Mouse (Mus musculus) stomach, embryonic 15.5 days (tissue): ENCODE measurements around the gene Zscan2. TPM values are rescaled to one million over a fixed set of nuclear protein-coding genes. Genes with fewer than 3 reads are reported as not detected.
"Not testable (repeated sequence)": the region's sequence is repeated elsewhere in the genome, so short reads cannot be mapped to it uniquely, and the experiment has no call there.

Experiments
- ATAC-seq: fragments of 200-750 bp; cut with Nextera tagmentation; 2 replicates; pipeline ENCODE4 v1.8.0; 2017; ENCODE audit warnings: low read depth, moderate number of reproducible peaks, moderate TSS enrichment; ENCODE audit not compliant: insufficient read depth, low FRiP score
- H3K27ac ChIP-seq: fragments of 300-500 bp; sonication (generic); 2 replicates; pipeline ENCODE4 v1.5.1; 2015; ENCODE audit warnings: mild to moderate bottlenecking, inconsistent platforms
- H3K27me3 ChIP-seq: fragments of 300-500 bp; sonication (generic); replicated peaks from 2 replicates; pipeline ENCODE4 v1.6.1; 2015; ENCODE audit warnings: inconsistent platforms
- H3K36me3 ChIP-seq: fragments of 300-500 bp; sonication (generic); 2 replicates; pipeline ENCODE4 v1.6.1; 2015; ENCODE audit warnings: inconsistent platforms
- H3K4me1 ChIP-seq: fragments of 300-500 bp; sonication (generic); 2 replicates; pipeline ENCODE4 v1.6.1; 2015; ENCODE audit warnings: inconsistent platforms
- H3K4me2 ChIP-seq: fragments of 300-500 bp; sonication (generic); 2 replicates; pipeline ENCODE4 v1.6.1; 2015; ENCODE audit warnings: mild to moderate bottlenecking, inconsistent platforms
- H3K4me3 ChIP-seq: fragments of 300-500 bp; sonication (generic); replicated peaks from 2 replicates; pipeline ENCODE4 v1.5.1; 2015; ENCODE audit warnings: inconsistent platforms
- H3K9ac ChIP-seq: fragments of 300-500 bp; sonication (generic); 2 replicates; pipeline ENCODE4 v1.6.1; 2015; ENCODE audit warnings: inconsistent platforms
- H3K9me3 ChIP-seq: fragments of 300-500 bp; sonication (generic); 2 replicates; pipeline ENCODE4 v1.6.1; 2016; ENCODE audit warnings: inconsistent platforms
- WGBS: fragments of 180-500 bp; shearing (Covaris S2); methylation state at CpG from one replicate; pipeline ENCODE4 v1.1.7; 2015; 5-methylcytosine and 5-hydroxymethylcytosine counted together
- polyA plus RNA-seq: library from polyadenylated mRNA; unstranded; fragments of >200 nt; fragmentation: Nextera tagmentation; extraction: Ambion mirVana; gene quantifications from 2 replicates; pipeline ENCODE4 v1.2.1, GENCODE M21; 2015

Zscan2 gene
- 1.6 and 2.1 TPM in 2 replicates for polyA plus RNA-seq

DNA sequence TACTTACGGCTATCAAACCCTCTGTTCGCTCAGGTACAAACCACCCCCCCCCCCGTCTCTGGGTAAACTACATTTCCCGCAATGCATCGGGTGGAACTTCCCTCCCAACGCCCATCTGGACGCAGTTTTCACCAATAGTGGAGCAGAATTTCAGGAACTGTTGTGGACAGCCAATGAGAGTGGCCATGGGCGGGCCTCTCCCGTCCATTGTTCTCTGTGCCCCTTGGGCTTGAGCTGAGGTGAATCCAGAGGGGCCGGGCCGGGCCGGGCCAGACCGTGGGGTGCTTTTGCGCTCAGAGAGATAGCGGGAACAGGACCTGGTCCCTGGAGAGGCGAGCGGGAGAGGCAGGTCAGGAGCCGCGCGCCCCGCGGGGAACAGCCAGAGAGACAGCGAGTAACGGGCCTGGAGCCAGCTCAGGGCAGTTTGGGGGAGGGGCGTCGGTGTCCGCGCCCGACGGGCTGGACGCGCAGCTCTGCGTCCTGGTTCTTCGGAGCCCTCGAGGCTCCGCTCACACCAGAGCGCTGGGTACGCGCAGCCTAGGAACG, at the start of gene Zscan2:
TSS of gene Zscan2 (plus strand) at position 192 of the 546 bp plus-strand sequence.
- ATAC-seq = peak; percentile 98
- H3K36me3 ChIP-seq = 0 out of 2 replicates have a peak, but pooled peaks cover 2% of the 10 kb centered on the region
- peak within 1 kb of the TSS; percentile 99 for H3K4me3 ChIP-seq
- peak within 1 kb of the TSS; percentile 83 for H3K4me2 ChIP-seq
- H3K27me3 ChIP-seq = no peaks in the 10 kb centered on the region
- H3K9me3 ChIP-seq = no peaks in the 10 kb centered on the region
- 0% methylated on average over 40 of the region's 40 CpGs for WGBS
- H3K4me1 ChIP-seq = peaks cover 26% of the 10 kb centered on the region; the same call in 1 of the 2 replicates
- H3K9ac ChIP-seq = peak within 1 kb of the TSS; percentile 78
- peak within 1 kb of the TSS; percentile 83 for H3K27ac ChIP-seq

DNA sequence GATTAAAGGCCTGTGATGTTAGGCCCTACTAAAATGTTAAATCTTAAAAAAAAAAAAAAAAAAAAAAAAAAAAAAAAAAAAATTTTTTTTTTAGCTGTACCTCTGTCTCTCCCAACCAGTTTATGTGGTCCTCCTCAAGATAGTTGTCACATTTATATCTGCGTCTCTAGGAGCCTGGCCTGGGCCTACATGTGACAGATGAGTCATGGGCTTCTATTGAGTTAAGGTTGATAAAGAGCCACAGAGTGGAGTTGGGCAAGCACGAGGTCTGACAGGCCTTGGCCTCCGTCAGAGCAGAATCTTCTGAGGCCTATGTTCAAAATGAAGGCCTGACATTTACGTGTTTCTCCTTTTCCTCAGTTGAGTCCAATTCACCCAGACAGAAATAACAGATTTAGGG, 47.3 kb upstream of the Zscan2 start:
- ATAC-seq = no peak
- H3K27ac ChIP-seq = no peak overlapping the region
- no peak overlapping the region for H3K4me3 ChIP-seq
- H3K27me3 ChIP-seq = no peaks in the 10 kb centered on the region
- H3K4me1 ChIP-seq = no peaks in the 10 kb centered on the region
- WGBS = 83% methylated on average over 4 of the region's 4 CpGs
- H3K9ac ChIP-seq = no peak overlapping the region
- H3K9me3 ChIP-seq = no peaks in the 10 kb centered on the region
- no peaks in the 10 kb centered on the region for H3K36me3 ChIP-seq
- H3K4me2 ChIP-seq = no peak overlapping the region

DNA sequence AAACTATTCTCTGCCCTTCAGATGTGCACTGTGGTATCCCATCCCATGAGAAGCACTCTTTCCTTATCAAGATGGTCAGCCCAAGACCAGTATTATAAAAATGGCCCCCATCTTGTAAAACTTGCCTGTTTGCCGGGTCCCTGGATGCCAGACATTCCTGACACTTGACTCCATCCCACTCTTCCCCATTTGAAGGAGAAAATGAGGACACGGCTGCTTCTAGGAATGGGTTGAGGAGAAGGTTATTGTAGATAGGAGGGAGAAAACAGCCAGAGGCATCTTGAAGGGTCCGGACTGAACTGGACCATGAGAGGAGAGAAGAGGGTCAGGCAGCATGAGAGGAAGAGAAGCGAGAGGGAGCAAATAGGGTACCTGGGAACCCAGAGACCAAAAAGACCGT, 44.1 kb upstream of the Zscan2 start:
- ATAC-seq = no peak
- H3K27me3 ChIP-seq = no peaks in the 10 kb centered on the region
- 49% methylated on average over 5 of the region's 5 CpGs for WGBS
- no peak overlapping the region for H3K4me3 ChIP-seq
- H3K9me3 ChIP-seq = no peaks in the 10 kb centered on the region
- no peaks in the 10 kb centered on the region for H3K36me3 ChIP-seq
- H3K4me2 ChIP-seq = no peak overlapping the region
- H3K27ac ChIP-seq = no peak overlapping the region
- H3K9ac ChIP-seq = no peak overlapping the region
- no peaks in the 10 kb centered on the region for H3K4me1 ChIP-seq

DNA sequence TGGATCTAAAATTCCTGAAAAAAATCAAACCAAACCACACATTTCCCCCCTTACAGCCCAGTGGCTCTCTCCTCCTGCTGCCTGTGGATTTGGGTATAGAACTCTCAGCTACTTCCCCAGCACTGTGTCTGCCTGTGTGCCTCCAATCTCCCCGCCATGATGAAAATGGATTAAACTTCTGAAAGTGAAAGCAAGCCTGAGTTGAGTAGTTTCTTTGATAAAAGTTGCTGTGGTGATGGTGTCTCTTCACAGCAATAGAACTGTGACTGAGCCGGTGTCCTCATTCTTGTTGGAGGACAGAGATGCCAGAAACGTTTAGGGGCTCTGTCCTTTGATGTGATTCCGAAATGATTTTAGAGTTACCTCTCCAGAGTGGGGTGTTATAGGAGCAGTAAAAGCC, 39.9 kb upstream of the Zscan2 start:
- 74% methylated on average over 4 of the region's 4 CpGs for WGBS
- H3K4me3 ChIP-seq = no peak overlapping the region
- ATAC-seq = no peak

DNA sequence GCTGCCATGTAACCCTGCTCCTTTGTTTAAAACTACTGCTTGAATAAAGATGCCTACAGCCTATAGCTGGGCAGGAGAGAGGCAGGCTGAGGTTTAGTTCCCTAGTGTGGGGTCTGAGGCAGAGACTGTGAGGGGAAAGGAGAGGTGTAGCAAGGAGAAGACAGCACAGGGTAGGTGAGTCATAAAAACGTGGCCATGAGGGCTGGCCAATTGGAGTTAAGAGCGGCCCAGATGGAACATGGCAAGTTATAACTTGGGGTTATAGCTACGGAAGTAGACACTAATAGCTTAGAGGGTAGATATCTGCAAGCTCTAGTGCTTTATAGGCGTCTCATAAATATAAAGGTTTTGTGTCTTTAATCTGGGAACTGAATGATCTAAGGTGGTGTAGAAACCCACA, 37.5 kb upstream of the Zscan2 start:
- Histone ChIP-seq H3K9me3 (no peaks in the 10 kb centered on the region), H3K4me2 (no peak overlapping the region), H3K4me1 (peaks cover 9% of the 10 kb centered on the region), H3K36me3 (no peaks in the 10 kb centered on the region), H3K9ac (no peak overlapping the region), H3K27me3 (no peaks in the 10 kb centered on the region), H3K27ac (no peak overlapping the region), H3K4me3 (no peak overlapping the region)
- 78% methylated on average over 4 of the region's 4 CpGs for WGBS
- no peak for ATAC-seq

More for the DNA sequence above, 39.9 kb upstream of the Zscan2 start:
- Histone ChIP-seq H3K4me2 (no peak overlapping the region), H3K27ac (no peak overlapping the region), H3K9me3 (no peaks in the 10 kb centered on the region), H3K9ac (no peak overlapping the region), H3K27me3 (no peaks in the 10 kb centered on the region), H3K4me1 (peaks cover 9% of the 10 kb centered on the region), H3K36me3 (no peaks in the 10 kb centered on the region)

DNA sequence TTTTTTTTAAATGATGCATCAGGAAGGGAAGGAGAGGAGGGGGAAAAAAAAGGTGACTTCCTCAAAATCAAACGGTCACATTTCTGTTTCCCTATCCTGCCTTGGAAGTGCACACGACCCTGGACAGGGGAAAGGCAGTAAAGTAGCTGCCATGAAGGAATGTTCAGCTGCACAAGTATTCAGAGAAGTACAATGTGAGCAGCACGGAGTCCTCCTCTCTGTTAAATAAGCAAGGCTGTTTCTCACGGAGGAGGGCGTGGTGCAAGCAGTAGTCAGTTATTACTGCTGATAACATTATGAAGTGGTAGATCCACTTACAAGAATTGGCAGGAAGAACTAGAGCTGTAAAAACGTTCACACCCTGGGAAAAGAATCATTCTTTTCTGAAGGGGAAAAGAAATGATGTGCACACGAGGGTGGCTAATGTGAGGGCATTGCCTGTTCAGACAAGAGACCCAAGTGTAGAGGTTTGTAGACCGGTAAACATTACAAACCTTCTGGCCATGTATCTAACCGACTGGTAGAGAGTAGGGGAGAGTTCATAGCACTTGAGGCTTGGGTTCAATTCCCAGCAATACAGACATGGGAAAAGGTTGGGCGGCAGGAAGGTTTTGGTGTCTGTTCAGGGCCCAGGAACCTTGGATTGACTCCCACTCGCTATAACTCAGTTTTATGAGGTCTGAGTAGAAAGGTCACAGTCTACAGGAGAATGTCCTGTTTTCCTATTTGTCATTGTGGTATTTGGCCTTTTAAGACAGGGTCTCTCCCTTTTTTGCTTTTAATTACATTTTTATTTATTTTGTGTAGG, 36.6 kb upstream of the Zscan2 start:
- Histone ChIP-seq H3K9ac (no peak overlapping the region), H3K27ac (peak overlapping the region; percentile 71), H3K4me1 (peaks cover 9% of the 10 kb centered on the region), H3K27me3 (no peaks in the 10 kb centered on the region), H3K4me2 (no peak overlapping the region), H3K36me3 (no peaks in the 10 kb centered on the region), H3K9me3 (no peaks in the 10 kb centered on the region), H3K4me3 (no peak overlapping the region)
- whole genome bisulfite sequencing = 48% methylated on average over 11 of the region's 11 CpGs
- peak; percentile 76; the same call in 1 of the 2 replicates for ATAC-seq

DNA sequence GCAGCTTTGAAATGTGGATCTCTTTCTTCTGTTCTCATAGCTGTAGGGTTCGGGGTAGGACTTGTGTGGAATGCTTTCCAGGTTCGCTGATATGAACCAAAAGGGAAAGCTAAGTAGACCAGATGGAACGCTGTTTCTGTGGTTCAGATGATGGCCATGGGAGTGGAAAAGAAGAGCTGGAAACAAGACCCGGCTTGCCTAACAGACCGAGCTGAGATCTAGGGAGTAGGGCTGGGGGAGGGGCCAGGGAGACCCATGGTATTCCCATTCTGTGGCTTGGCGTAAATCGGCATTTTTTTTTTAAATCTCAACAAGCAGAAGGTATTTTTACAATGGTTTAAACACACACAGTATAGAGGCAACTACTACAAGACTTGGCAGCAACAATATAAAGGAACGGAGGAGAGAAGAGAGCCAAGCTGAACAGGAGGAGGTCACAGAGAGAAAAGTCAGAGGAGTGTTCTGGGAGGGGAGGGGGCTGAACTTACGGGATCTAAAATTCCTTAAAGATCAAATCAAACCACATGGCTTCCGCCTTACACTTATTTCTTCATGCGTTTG, 34.8 kb upstream of the Zscan2 start, which contains the start of gene Iqgap1:
TSS of gene Iqgap1 (minus strand) at position 132 of the 561 bp plus-strand sequence.
- Histone ChIP-seq H3K9ac (no peak within 1 kb of the TSS), H3K27me3 (no peaks in the 10 kb centered on the region), H3K27ac (no peak within 1 kb of the TSS), H3K9me3 (no peaks in the 10 kb centered on the region), H3K4me2 (no peak within 1 kb of the TSS), H3K36me3 (no peaks in the 10 kb centered on the region), H3K4me1 (peaks cover 9% of the 10 kb centered on the region), H3K4me3 (no peak within 1 kb of the TSS)
- no peak for ATAC-seq
- WGBS = 64% methylated on average over 11 of the region's 11 CpGs

DNA sequence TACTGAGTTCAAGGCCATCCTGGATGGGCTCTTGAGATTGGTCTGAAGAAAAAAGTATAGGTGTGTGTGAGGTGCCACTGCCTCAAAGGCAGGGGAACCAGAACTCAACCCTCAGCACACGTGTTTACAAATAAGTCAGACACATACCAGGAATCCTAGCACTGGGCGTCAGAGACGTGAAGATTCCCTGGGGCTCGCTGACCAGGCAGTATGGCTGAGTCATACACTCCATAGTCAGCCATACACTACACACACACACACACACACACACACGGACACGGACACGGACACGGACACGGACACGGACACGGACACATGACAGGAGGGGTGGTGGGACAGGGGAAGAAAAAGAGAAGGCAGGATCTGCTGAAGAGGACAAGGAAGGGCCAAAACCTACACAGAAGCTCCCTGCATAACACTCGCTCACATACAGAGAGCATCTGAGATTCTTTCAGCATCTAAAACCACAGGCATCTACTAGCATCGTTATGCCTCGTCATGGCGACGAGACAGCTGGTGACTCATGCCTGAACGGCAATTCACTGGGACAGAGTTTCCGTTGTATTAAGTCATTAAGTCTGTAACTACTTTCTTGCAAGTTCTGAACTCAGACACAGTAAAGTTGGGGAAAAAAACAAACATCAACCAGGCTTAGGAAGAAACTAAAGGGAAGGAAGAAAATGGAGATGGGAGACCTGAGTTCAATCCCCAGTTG, 32.4 kb upstream of the Zscan2 start:
- WGBS = 68% methylated on average over 18 of the region's 18 CpGs
- Histone ChIP-seq H3K4me3 (no peak overlapping the region), H3K4me2 (no peak overlapping the region), H3K9me3 (no peaks in the 10 kb centered on the region), H3K27me3 (no peaks in the 10 kb centered on the region), H3K4me1 (peaks cover 9% of the 10 kb centered on the region), H3K27ac (no peak overlapping the region), H3K36me3 (no peaks in the 10 kb centered on the region), H3K9ac (no peak overlapping the region)
- ATAC-seq = no peak

DNA sequence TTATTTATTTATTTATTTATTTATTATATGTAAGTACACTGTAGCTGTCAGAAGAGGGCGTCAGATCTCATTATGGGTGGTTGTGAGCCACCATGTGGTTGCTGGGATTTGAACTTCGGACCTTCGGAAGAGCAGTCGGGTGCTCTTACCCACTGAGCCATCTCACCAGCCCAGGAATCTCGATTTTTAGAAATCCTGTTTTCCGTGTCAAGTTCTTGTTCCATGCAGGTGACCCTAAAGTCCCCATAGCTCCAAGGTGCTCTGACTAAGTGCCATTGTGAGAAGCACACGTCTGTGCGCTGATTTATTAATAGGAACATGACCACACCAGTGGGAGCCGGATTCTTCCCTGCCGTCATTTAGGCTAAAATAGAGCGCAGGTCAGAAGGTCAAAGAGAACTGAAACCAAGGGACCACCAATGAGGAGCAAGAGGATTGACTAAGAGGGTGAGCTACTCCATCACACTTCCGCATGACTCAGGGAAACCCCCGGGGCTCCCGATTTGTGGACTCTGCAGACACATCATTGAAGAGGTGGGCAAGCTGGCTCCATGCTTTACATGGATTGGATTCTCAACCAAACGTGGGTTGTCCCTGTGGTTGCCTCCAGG, 30.4 kb upstream of the Zscan2 start:
- H3K36me3 ChIP-seq = no peaks in the 10 kb centered on the region
- H3K9me3 ChIP-seq = no peaks in the 10 kb centered on the region
- H3K9ac ChIP-seq = no peak overlapping the region
- no peaks in the 10 kb centered on the region for H3K27me3 ChIP-seq
- H3K27ac ChIP-seq = no peak overlapping the region
- no peak for ATAC-seq
- no peak overlapping the region for H3K4me3 ChIP-seq
- WGBS = 78% methylated on average over 15 of the region's 15 CpGs
- no peak overlapping the region for H3K4me2 ChIP-seq
- H3K4me1 ChIP-seq = 0 out of 2 replicates have a peak, but pooled peaks cover 3% of the 10 kb centered on the region

DNA sequence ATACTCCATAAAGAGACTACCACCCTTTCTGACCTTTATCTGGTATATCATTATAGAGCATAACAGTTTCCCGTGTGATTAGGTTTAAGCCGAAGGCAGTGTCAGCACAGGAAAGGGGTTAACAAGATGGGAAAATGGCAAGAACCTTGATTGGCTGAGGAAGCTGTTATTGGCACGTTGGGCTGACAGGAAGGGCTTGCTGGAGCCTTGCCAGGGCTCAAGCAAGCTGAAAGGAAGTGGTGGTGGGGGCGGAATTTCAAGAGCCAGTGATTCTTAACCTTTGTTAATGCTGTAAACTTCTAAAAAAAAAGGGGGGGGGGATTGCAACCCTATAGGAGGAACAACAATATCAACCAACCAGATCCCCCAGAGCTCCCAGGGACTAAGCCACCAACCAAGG, 28.5 kb upstream of the Zscan2 start:
- H3K4me2 ChIP-seq = no peak overlapping the region
- no peak overlapping the region for H3K9ac ChIP-seq
- H3K27ac ChIP-seq = no peak overlapping the region
- H3K36me3 ChIP-seq = no peaks in the 10 kb centered on the region
- no peaks in the 10 kb centered on the region for H3K9me3 ChIP-seq
- 25% methylated on average over 4 of the region's 4 CpGs for WGBS
- no peaks in the 10 kb centered on the region for H3K27me3 ChIP-seq
- no peak overlapping the region for H3K4me3 ChIP-seq
- ATAC-seq = no peak
- 0 out of 2 replicates have a peak, but pooled peaks cover 3% of the 10 kb centered on the region for H3K4me1 ChIP-seq

DNA sequence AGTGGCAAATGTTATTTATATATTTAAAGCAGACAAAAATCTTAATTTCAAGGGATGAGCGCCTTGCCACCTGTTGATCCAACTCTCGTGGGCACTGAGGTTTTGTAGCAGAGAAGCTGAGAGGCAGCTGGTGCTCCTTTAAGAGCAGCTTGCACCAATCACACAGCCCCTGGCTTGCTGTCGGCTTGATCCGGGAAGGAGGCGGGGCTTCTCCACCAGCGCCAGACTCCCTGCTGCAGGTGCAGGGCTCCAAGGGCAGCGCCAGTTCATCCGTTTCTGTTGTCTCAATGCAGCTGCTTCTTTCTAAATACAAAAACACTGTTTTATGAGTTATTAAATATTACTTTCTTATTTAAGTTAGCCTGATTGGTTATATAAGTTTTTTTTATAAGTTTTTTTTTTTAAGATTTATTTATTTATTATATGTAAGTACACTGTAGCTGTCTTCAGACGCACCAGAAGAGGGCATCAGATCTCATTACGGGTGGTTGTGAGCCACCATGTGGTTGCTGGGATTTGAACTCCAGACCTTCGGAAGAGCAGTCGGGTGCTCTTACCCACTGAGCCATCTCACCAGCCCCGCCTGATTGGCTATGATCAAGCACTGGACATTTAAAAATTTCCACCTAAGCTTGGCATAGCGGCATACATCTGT, 27.6 kb upstream of the Zscan2 start:
- H3K27ac ChIP-seq, H3K27me3 ChIP-seq, H3K4me3 ChIP-seq, H3K9ac ChIP-seq, H3K9me3 ChIP-seq, H3K36me3 ChIP-seq, H3K4me1 ChIP-seq: not testable (repeated sequence)
- 12% methylated on average over 14 of the region's 14 CpGs for WGBS
- H3K4me2 ChIP-seq = peak overlapping the region; percentile 17; the same call in 1 of the 2 replicates
- ATAC-seq = peak; percentile 74; the same call in 1 of the 2 replicates
